Mouse (Mus musculus): ENCODE results near the gene Smim17. TPM values are rescaled to one million over a fixed set of nuclear protein-coding genes. Genes with fewer than 3 reads are reported as not detected.
"Not testable (repeated sequence)": the region's sequence is repeated elsewhere in the genome, so short reads cannot be mapped to it uniquely, and the experiment has no call there.

The Smim17 gene
- polyA plus RNA-seq, 1 experiment from 2014 or later: not detected

GRCm38 (mm10) chr7:6429381-6429780 lies 30.9 kb downstream of the Smim17 start:
- Histone ChIP-seq H3K27me3 (no peaks in the 10 kb centered on the region), H3K4me1 (no peaks in the 10 kb centered on the region), H3K36me3 (no peaks in the 10 kb centered on the region), H3K9ac (no peak overlapping the region), H3K27ac (no peak overlapping the region), H3K4me3 (no peak overlapping the region), H3K9me3 (peaks cover 5% of the 10 kb centered on the region; the same call in 1 of the 2 replicates), H3K4me2 (no peak overlapping the region)
- ATAC-seq (ENCODE audit: borderline replicate concordance, extremely low read depth, low FRiP score, low TSS enrichment): no peak
- 80% methylated on average over 3 of the region's 3 CpGs for WGBS

GRCm38 (mm10) chr7:6430342-6430741 lies 31.8 kb downstream of the Smim17 start:
- no peak for ATAC-seq (ENCODE audit: borderline replicate concordance, extremely low read depth, low FRiP score, low TSS enrichment)
- WGBS: 38% methylated on average over 2 of the region's 2 CpGs
- H3K27me3 ChIP-seq: no peaks in the 10 kb centered on the region

GRCm38 (mm10) chr7:6438388-6438787 lies 39.9 kb downstream of the Smim17 start, which contains the start of gene Olfr1344:
Olfr1344 (plus strand) TSS chr7:6438688.
- Histone ChIP-seq H3K4me1 (no peaks in the 10 kb centered on the region), H3K27ac (no peak within 1 kb of the TSS), H3K27me3 (no peaks in the 10 kb centered on the region), H3K4me2 (no peak within 1 kb of the TSS), H3K9me3 (no peaks in the 10 kb centered on the region; the same call in 1 of the 2 replicates), H3K9ac (no peak within 1 kb of the TSS), H3K4me3 (no peak within 1 kb of the TSS), H3K36me3 (no peaks in the 10 kb centered on the region)
- no peak for ATAC-seq (ENCODE audit: borderline replicate concordance, extremely low read depth, low FRiP score, low TSS enrichment)
- 69% methylated on average over 3 of the region's 3 CpGs for WGBS

More at GRCm38 (mm10) chr7:6430342-6430741, 31.8 kb downstream of the Smim17 start:
- Histone ChIP-seq H3K9ac (no peak overlapping the region), H3K27ac (no peak overlapping the region), H3K36me3 (no peaks in the 10 kb centered on the region), H3K4me3 (no peak overlapping the region), H3K9me3 (peaks cover 5% of the 10 kb centered on the region; the same call in 1 of the 2 replicates), H3K4me2 (no peak overlapping the region), H3K4me1 (no peaks in the 10 kb centered on the region)

GRCm38 (mm10) chr7:6441173-6441572 lies 42.7 kb downstream of the Smim17 start:
- Histone ChIP-seq H3K4me3 (no peak overlapping the region), H3K9ac (no peak overlapping the region), H3K4me2 (no peak overlapping the region), H3K27ac (no peak overlapping the region), H3K4me1 (no peaks in the 10 kb centered on the region), H3K27me3 (no peaks in the 10 kb centered on the region), H3K36me3 (no peaks in the 10 kb centered on the region), H3K9me3 (no peaks in the 10 kb centered on the region; the same call in 1 of the 2 replicates)
- 51% methylated on average over 2 of the region's 2 CpGs for WGBS
- no peak for ATAC-seq (ENCODE audit: borderline replicate concordance, extremely low read depth, low FRiP score, low TSS enrichment)

- no peak for ATAC-seq (ENCODE audit: borderline replicate concordance, extremely low read depth, low FRiP score, low TSS enrichment)
- Histone ChIP-seq H3K36me3 (no peaks in the 10 kb centered on the region), H3K4me2 (no peak overlapping the region), H3K27me3 (no peaks in the 10 kb centered on the region), H3K9me3 (no peaks in the 10 kb centered on the region), H3K9ac (no peak overlapping the region), H3K4me1 (no peaks in the 10 kb centered on the region), H3K4me3 (no peak overlapping the region), H3K27ac (no peak overlapping the region)
- WGBS: 83% methylated on average over 5 of the region's 5 CpGs
These were observed 49.3 kb downstream of the Smim17 start for GRCm38 (mm10) chr7:6447771-6448170.

- H3K4me3 ChIP-seq: no peak within 1 kb of the TSS
- no peak for ATAC-seq (ENCODE audit: borderline replicate concordance, extremely low read depth, low FRiP score, low TSS enrichment)
- H3K9ac ChIP-seq: no peak within 1 kb of the TSS
- no peaks in the 10 kb centered on the region for H3K36me3 ChIP-seq
- no peak within 1 kb of the TSS for H3K4me2 ChIP-seq
- no peaks in the 10 kb centered on the region for H3K27me3 ChIP-seq
- no peaks in the 10 kb centered on the region for H3K9me3 ChIP-seq
- H3K4me1 ChIP-seq: no peaks in the 10 kb centered on the region
- no peak within 1 kb of the TSS for H3K27ac ChIP-seq
These were observed 57.4 kb downstream of the Smim17 start, which contains the start of gene Olfr1336 for GRCm38 (mm10) chr7:6455868-6456267. Olfr1336 (plus strand) TSS chr7:6456168.

GRCm38 (mm10) chr7:6456399-6456798 lies 57.9 kb downstream of the Smim17 start:
- Histone ChIP-seq H3K4me3 (no peak overlapping the region), H3K4me1 (no peaks in the 10 kb centered on the region), H3K9ac (no peak overlapping the region), H3K9me3 (no peaks in the 10 kb centered on the region), H3K36me3 (no peaks in the 10 kb centered on the region), H3K4me2 (no peak overlapping the region), H3K27me3 (no peaks in the 10 kb centered on the region), H3K27ac (no peak overlapping the region)
- WGBS: 37% methylated on average over 3 of the region's 3 CpGs
- no peak for ATAC-seq (ENCODE audit: borderline replicate concordance, extremely low read depth, low FRiP score, low TSS enrichment)

- Histone ChIP-seq H3K4me3 (no peak within 1 kb of the TSS), H3K4me1 (no peaks in the 10 kb centered on the region), H3K27ac (no peak within 1 kb of the TSS), H3K9ac (no peak within 1 kb of the TSS), H3K9me3 (no peaks in the 10 kb centered on the region), H3K27me3 (no peaks in the 10 kb centered on the region), H3K36me3 (no peaks in the 10 kb centered on the region), H3K4me2 (no peak within 1 kb of the TSS)
- no peak for ATAC-seq (ENCODE audit: borderline replicate concordance, extremely low read depth, low FRiP score, low TSS enrichment)
These were observed 68.4 kb downstream of the Smim17 start, which contains the start of gene Olfr1346 for GRCm38 (mm10) chr7:6466951-6467350. Olfr1346 (plus strand) TSS chr7:6467101.

GRCm38 (mm10) chr7:6477633-6478032 lies 79.1 kb downstream of the Smim17 start:
- H3K4me3 ChIP-seq; H3K27ac ChIP-seq; H3K9me3 ChIP-seq; H3K4me1 ChIP-seq; H3K9ac ChIP-seq; H3K27me3 ChIP-seq; ATAC-seq (ENCODE audit: borderline replicate concordance, extremely low read depth, low FRiP score, low TSS enrichment); H3K4me2 ChIP-seq; H3K36me3 ChIP-seq: not testable (repeated sequence)
- 54% methylated on average over 2 of the region's 2 CpGs for WGBS

Other genes starting within 250 kb of the Smim17 start
- 24.6 and 25.4 TPM in 2 replicates for gene Zfp787, start 242.7 kb upstream of the Smim17 start, polyA plus RNA-seq (2015; fragmentation: Nextera tagmentation; extraction: Ambion mirVana)
- gene Zfp444, start 226.5 kb upstream of the Smim17 start, polyA plus RNA-seq (2015; fragmentation: Nextera tagmentation; extraction: Ambion mirVana): 55.8 and 62.2 TPM in 2 replicates
- gene Galp, start 201.6 kb upstream of the Smim17 start, polyA plus RNA-seq (2015; fragmentation: Nextera tagmentation; extraction: Ambion mirVana): not detected in 2 replicates
- gene Zscan5b, start 176.4 kb upstream of the Smim17 start, polyA plus RNA-seq (2015; fragmentation: Nextera tagmentation; extraction: Ambion mirVana): not detected in 2 replicates
- gene Epp13, start 146.0 kb upstream of the Smim17 start, polyA plus RNA-seq (2015; fragmentation: Nextera tagmentation; extraction: Ambion mirVana): 0.25 TPM in 1 of 2 replicates, not detected in the other
- 5.6 and 7.1 TPM in 2 replicates for gene Zfp667, start 112.1 kb upstream of the Smim17 start, polyA plus RNA-seq (2015; fragmentation: Nextera tagmentation; extraction: Ambion mirVana)
- 5.6 and 7.3 TPM in 2 replicates for gene Zfp583, start 67.4 kb upstream of the Smim17 start, polyA plus RNA-seq (2015; fragmentation: Nextera tagmentation; extraction: Ambion mirVana)
- gene Gm3854, start 55.0 kb upstream of the Smim17 start, polyA plus RNA-seq (2015; fragmentation: Nextera tagmentation; extraction: Ambion mirVana): 1.5 and 1.6 TPM in 2 replicates
- 3.4 TPM in 2 replicates for gene Zfp78, start 35.4 kb upstream of the Smim17 start, polyA plus RNA-seq (2015; fragmentation: Nextera tagmentation; extraction: Ambion mirVana)
- 9.4 and 9.6 TPM in 2 replicates for gene Zfp28, start 15.4 kb upstream of the Smim17 start, polyA plus RNA-seq (2015; fragmentation: Nextera tagmentation; extraction: Ambion mirVana)
- gene Gm20715, start 11.6 kb downstream of the Smim17 start, polyA plus RNA-seq (2015; fragmentation: Nextera tagmentation; extraction: Ambion mirVana): 0.04 TPM in 2 replicates
- not detected in 2 replicates for gene Olfr1344, start 40.0 kb downstream of the Smim17 start, polyA plus RNA-seq (2015; fragmentation: Nextera tagmentation; extraction: Ambion mirVana)
- not detected in 2 replicates for gene Olfr1336, start 57.5 kb downstream of the Smim17 start, polyA plus RNA-seq (2015; fragmentation: Nextera tagmentation; extraction: Ambion mirVana)
- not detected in 2 replicates for gene Olfr1346, start 68.4 kb downstream of the Smim17 start, polyA plus RNA-seq (2015; fragmentation: Nextera tagmentation; extraction: Ambion mirVana)
- not detected in 2 replicates for gene Olfr5, start 88.2 kb downstream of the Smim17 start, polyA plus RNA-seq (2015; fragmentation: Nextera tagmentation; extraction: Ambion mirVana)
- not detected in 2 replicates for gene Olfr1347, start 101.0 kb downstream of the Smim17 start, polyA plus RNA-seq (2015; fragmentation: Nextera tagmentation; extraction: Ambion mirVana)
- not detected in 2 replicates for gene Olfr1348, start 110.0 kb downstream of the Smim17 start, polyA plus RNA-seq (2015; fragmentation: Nextera tagmentation; extraction: Ambion mirVana)
- gene Olfr1349, start 124.2 kb downstream of the Smim17 start, polyA plus RNA-seq (2015; fragmentation: Nextera tagmentation; extraction: Ambion mirVana): not detected in 2 replicates
- gene Olfr1350, start 166.1 kb downstream of the Smim17 start, polyA plus RNA-seq (2015; fragmentation: Nextera tagmentation; extraction: Ambion mirVana): not detected in 2 replicates

Measured in lung, embryonic 15.5 days (tissue).